Mouse (Mus musculus): ENCODE results near the gene Ppp6r3. TPM values are rescaled to one million over a fixed set of nuclear protein-coding genes. Genes with fewer than 3 reads are reported as not detected.
A peak's percentile ranks its signal among the peaks of the same experiment; 100 is the strongest.

The Ppp6r3 gene
- 28.3 and 28.8 TPM in 2 replicates for polyA plus RNA-seq (2012; rRNA removed)

DNA sequence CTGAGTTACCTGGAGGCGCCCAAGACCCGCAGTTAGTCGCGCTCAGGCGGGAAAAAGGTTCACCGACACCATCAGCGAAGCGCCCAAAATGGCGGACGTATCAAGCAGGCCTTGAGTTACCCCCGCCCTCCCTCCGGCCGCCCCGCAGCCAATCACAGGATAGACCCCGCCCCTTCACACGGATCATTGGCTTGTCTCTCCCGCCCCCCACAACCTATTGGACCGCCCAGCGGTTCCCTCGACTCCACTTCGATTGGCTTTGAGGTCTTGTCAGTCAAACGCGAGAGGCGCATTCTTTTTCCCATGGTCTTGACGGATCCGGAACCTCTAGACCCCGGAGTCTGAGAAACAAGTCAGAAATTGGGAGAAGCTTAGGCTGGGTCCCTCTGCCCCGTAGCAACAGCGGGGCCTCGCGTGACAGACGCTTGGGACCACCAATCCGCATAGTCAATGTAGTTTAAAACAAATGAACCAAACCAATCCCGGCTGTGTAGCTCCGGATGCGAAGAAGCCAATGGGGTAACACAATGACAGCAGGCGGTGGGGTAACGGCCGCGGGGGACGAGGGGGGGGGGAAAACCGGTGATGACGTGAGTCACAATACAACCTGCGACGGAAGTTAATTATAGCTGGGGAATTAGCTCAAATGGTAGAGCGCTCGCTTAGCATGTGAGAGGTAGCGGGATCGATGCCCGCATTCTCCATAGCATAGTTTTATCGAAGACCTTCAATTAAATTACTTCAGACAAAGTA, at the start of gene Ppp6r3:
Ppp6r3 (minus strand) TSS at position 118 of the 753 bp plus-strand sequence.
- Histone ChIP-seq H3K27me3 (ENCODE audit: control insufficient read depth, insufficient read depth, low read length) (no peaks in the 10 kb centered on the region), H3K36me3 (ENCODE audit: control insufficient read depth, insufficient read depth, low read length) (no peaks in the 10 kb centered on the region), H3K4me3 (ENCODE audit: control insufficient read depth, low read depth, low read length) (peak within 1 kb of the TSS; percentile 97), H3K4me1 (ENCODE audit: control insufficient read depth, insufficient read depth, low read length) (peaks cover 10% of the 10 kb centered on the region), H3K27ac (ENCODE audit: control insufficient read depth, insufficient read depth, low read depth, low read length) (peak within 1 kb of the TSS; percentile 97)
- peak; percentile 79 for TF ChIP-seq POLR2A (IDR thresholded peaks at IDR 0.05; ENCODE audit: control insufficient read depth, low read depth, low read length)
- no peak for TF ChIP-seq CTCF (IDR thresholded peaks at IDR 0.05; ENCODE audit: control insufficient read depth, insufficient read depth, insufficient replicate concordance, low read depth, low read length)

DNA sequence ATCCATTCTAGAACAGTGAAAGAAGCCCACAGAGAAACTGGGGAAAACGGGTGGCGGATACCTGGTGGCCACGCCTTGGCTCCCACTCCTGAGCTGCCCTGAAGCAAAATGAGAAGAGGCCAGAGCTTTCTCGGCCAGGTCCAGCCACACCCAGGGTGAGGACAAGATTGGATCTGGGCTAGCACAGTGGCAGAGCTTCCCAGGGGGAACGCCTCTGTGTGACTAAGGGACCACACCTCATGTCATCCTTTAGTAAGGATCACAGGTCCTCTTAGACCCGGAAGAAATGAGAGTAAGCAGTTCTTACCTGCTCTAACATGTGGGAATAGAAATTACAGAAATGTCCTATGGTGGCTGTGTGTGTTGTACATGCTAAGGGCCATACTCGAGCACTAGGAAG, 49.6 kb upstream of the Ppp6r3 start:
- Histone ChIP-seq H3K36me3 (ENCODE audit: control insufficient read depth, insufficient read depth, low read length) (no peaks in the 10 kb centered on the region), H3K4me1 (ENCODE audit: control insufficient read depth, insufficient read depth, low read length) (no peaks in the 10 kb centered on the region; the same call in 1 of the 2 replicates), H3K27me3 (ENCODE audit: control insufficient read depth, insufficient read depth, low read length) (no peaks in the 10 kb centered on the region), H3K4me3 (ENCODE audit: control insufficient read depth, low read depth, low read length) (no peak overlapping the region), H3K27ac (ENCODE audit: control insufficient read depth, insufficient read depth, low read depth, low read length) (no peak overlapping the region)
- TF ChIP-seq CTCF (IDR thresholded peaks at IDR 0.05; ENCODE audit: control insufficient read depth, insufficient read depth, insufficient replicate concordance, low read depth, low read length) = no peak
- TF ChIP-seq POLR2A (IDR thresholded peaks at IDR 0.05; ENCODE audit: control insufficient read depth, low read depth, low read length) = no peak

DNA sequence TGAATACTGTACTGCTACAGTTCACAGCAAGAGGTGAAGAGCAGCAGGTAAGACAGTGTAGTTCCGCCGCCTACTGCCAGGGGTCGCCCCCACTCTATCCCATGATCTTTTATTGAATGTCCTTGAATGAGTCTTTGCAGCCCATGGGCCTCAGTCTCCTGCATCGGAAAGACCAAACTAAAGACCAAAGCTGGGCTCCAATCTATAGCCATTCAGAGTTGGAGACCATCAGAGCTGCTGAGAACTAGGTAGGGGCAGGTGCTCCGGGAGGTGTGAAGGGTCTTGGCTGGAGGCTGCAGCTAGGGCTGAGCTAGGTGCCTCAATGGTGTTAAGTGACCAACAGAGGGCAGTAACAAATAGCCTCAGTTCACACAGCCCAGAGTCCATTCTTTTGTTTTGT, 48.3 kb upstream of the Ppp6r3 start:
- Histone ChIP-seq H3K27ac (ENCODE audit: control insufficient read depth, insufficient read depth, low read depth, low read length) (no peak overlapping the region), H3K4me3 (ENCODE audit: control insufficient read depth, low read depth, low read length) (no peak overlapping the region), H3K36me3 (ENCODE audit: control insufficient read depth, insufficient read depth, low read length) (no peaks in the 10 kb centered on the region), H3K4me1 (ENCODE audit: control insufficient read depth, insufficient read depth, low read length) (no peaks in the 10 kb centered on the region; the same call in 1 of the 2 replicates), H3K27me3 (ENCODE audit: control insufficient read depth, insufficient read depth, low read length) (no peaks in the 10 kb centered on the region)
- TF ChIP-seq POLR2A (IDR thresholded peaks at IDR 0.05; ENCODE audit: control insufficient read depth, low read depth, low read length) = no peak
- TF ChIP-seq CTCF (IDR thresholded peaks at IDR 0.05; ENCODE audit: control insufficient read depth, insufficient read depth, insufficient replicate concordance, low read depth, low read length) = peak; percentile 51; the same call in 1 of the 2 replicates

DNA sequence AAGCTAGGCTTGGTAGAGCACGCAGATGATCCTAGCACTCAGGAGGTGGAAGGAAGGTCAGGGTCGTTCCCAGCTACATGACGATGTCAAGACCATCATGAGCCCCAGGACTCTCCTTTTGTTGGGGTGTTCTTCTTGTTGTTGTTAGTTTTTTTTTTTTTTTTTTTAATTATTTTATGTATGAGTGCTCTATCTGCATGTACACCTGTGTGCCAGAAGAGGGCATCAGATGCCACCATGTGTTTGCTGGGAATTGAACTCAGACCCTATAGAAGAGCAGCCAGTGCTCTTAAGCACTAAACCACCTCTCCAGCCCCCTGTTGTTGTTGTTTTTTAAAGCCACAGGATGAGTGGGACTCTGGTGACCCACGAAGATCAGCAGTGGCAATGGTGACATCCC, 47.7 kb upstream of the Ppp6r3 start:
- H3K36me3 ChIP-seq (ENCODE audit: control insufficient read depth, insufficient read depth, low read length) = no peaks in the 10 kb centered on the region
- H3K27me3 ChIP-seq (ENCODE audit: control insufficient read depth, insufficient read depth, low read length) = no peaks in the 10 kb centered on the region
- no peak overlapping the region for H3K4me3 ChIP-seq (ENCODE audit: control insufficient read depth, low read depth, low read length)
- TF ChIP-seq POLR2A (IDR thresholded peaks at IDR 0.05; ENCODE audit: control insufficient read depth, low read depth, low read length) (no peak), CTCF (IDR thresholded peaks at IDR 0.05; ENCODE audit: control insufficient read depth, insufficient read depth, insufficient replicate concordance, low read depth, low read length) (peak; percentile 5; the same call in 1 of the 2 replicates)
- H3K27ac ChIP-seq (ENCODE audit: control insufficient read depth, insufficient read depth, low read depth, low read length) = no peak overlapping the region
- no peaks in the 10 kb centered on the region; the same call in 1 of the 2 replicates for H3K4me1 ChIP-seq (ENCODE audit: control insufficient read depth, insufficient read depth, low read length)

DNA sequence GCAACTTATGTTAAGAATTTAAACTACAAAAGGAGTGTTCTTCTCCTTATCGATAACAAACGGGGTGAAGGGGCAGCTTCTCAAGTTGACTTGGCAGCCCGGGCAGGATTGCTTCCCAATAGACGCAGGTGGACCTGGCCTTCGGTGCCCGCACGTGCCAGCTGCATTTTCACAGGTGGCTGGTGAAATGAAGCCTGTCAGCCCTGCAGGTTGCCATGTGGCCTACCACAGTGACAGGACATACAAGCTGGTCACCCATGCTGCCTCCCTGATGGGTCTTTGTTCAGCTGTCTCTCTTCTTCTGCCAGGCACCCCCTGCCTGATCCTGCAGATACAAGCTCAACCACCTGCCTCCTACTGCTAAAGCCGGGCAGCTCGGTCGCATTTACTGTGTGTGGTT, 45.3 kb upstream of the Ppp6r3 start:
- H3K4me3 ChIP-seq (ENCODE audit: control insufficient read depth, low read depth, low read length) = no peak overlapping the region
- H3K27me3 ChIP-seq (ENCODE audit: control insufficient read depth, insufficient read depth, low read length) = no peaks in the 10 kb centered on the region
- no peaks in the 10 kb centered on the region for H3K4me1 ChIP-seq (ENCODE audit: control insufficient read depth, insufficient read depth, low read length)
- no peaks in the 10 kb centered on the region for H3K36me3 ChIP-seq (ENCODE audit: control insufficient read depth, insufficient read depth, low read length)
- H3K27ac ChIP-seq (ENCODE audit: control insufficient read depth, insufficient read depth, low read depth, low read length) = no peak overlapping the region
- TF ChIP-seq CTCF (IDR thresholded peaks at IDR 0.05; ENCODE audit: control insufficient read depth, insufficient read depth, insufficient replicate concordance, low read depth, low read length) (no peak), POLR2A (IDR thresholded peaks at IDR 0.05; ENCODE audit: control insufficient read depth, low read depth, low read length) (no peak)

DNA sequence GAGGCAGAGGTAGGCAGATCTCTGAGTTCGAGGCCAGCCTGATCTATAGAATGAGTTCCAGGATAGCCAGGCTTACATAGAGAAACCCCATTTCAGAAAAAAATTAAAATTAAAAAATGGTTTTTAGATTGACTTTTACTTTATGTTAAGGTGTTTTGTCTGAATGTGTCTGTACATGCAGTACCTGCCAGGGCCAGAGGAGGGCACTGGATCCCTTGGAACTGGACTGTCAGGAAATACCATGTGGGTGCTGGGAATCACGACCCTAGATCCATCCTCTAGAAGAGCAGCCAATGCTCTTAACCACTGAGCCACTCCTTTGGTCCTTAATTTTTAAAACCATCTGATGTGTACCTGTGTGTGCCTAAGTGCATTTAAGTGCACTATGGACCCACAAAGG, 43.8 kb upstream of the Ppp6r3 start:
- Histone ChIP-seq H3K27me3 (ENCODE audit: control insufficient read depth, insufficient read depth, low read length) (no peaks in the 10 kb centered on the region), H3K36me3 (ENCODE audit: control insufficient read depth, insufficient read depth, low read length) (no peaks in the 10 kb centered on the region), H3K4me1 (ENCODE audit: control insufficient read depth, insufficient read depth, low read length) (no peaks in the 10 kb centered on the region), H3K4me3 (ENCODE audit: control insufficient read depth, low read depth, low read length) (no peak overlapping the region), H3K27ac (ENCODE audit: control insufficient read depth, insufficient read depth, low read depth, low read length) (no peak overlapping the region)
- TF ChIP-seq CTCF (IDR thresholded peaks at IDR 0.05; ENCODE audit: control insufficient read depth, insufficient read depth, insufficient replicate concordance, low read depth, low read length) (peak; percentile 56; the same call in 1 of the 2 replicates), POLR2A (IDR thresholded peaks at IDR 0.05; ENCODE audit: control insufficient read depth, low read depth, low read length) (no peak)

DNA sequence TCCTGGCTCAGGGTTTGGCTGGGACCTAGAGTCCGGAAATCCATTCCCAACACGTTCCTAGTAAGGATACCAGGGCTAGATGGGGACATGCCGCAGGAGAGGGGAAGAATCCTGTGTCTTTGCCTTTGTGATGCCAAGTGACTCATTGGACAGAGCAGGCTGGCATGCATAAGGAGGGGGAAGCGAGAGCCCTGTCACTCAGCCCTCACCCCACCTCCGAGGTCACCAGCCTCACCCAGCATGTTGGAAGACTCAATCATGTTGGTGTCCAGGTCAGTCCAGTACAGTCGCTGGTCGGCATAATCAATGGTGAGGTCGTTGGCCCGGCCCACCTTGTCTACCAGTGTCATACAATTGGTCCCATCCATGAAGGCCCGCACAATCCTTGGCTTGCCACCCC, 38.4 kb upstream of the Ppp6r3 start:
- Histone ChIP-seq H3K27me3 (ENCODE audit: control insufficient read depth, insufficient read depth, low read length) (no peaks in the 10 kb centered on the region), H3K4me1 (ENCODE audit: control insufficient read depth, insufficient read depth, low read length) (no peaks in the 10 kb centered on the region), H3K27ac (ENCODE audit: control insufficient read depth, insufficient read depth, low read depth, low read length) (no peak overlapping the region), H3K36me3 (ENCODE audit: control insufficient read depth, insufficient read depth, low read length) (no peaks in the 10 kb centered on the region), H3K4me3 (ENCODE audit: control insufficient read depth, low read depth, low read length) (peak overlapping the region; percentile 21; the same call in 1 of the 2 replicates)
- TF ChIP-seq POLR2A (IDR thresholded peaks at IDR 0.05; ENCODE audit: control insufficient read depth, low read depth, low read length) (no peak), CTCF (IDR thresholded peaks at IDR 0.05; ENCODE audit: control insufficient read depth, insufficient read depth, insufficient replicate concordance, low read depth, low read length) (no peak)

All from testis, adult 2 months (tissue).